Comparison of ENCODE assay signal across 8 mouse cellular contexts in genomic region chr1:88705799-88706198, GRCm38 (mm10). TPM values are rescaled to one million over a fixed set of nuclear protein-coding genes. Genes with fewer than 3 reads are reported as not detected.
DNase-seq lines count a peak whose midpoint lies in the region; ATAC-seq and TF ChIP-seq lines count a peak whose summit lies in the region.

No protein-coding gene starts in this region.

- H3K4me2 ChIP-seq in forebrain, postnatal 0 days (ENCODE audit: low read depth), result no peak overlapping the region; the same call in 1 of the 2 replicates

- 0 out of 2 replicates have a peak overlapping the region, but pooled peaks have one; percentile 50 for H3K27ac ChIP-seq in forebrain, postnatal 0 days (ENCODE audit: low read depth, low read length)
- H3K27ac ChIP-seq in hindbrain, embryonic 10.5 days, result peak overlapping the region; percentile 69

- peak; percentile 13 for DNase-seq in G1E (ENCODE audit: low spot score)
- peak; percentile 94 to 96 for DNase-seq in cerebellum, adult 18-20 months
- peak; percentile 98 for DNase-seq in forebrain, postnatal 0 days
- peak; percentile 93 for DNase-seq in hindbrain, embryonic 10.5 days (ENCODE audit: low spot score)
- peak; percentile 91 for DNase-seq in layer of hippocampus, adult 9-10 months (ENCODE audit: low spot score)
- peak; percentile 95 for DNase-seq in lung, postnatal 10 days
- DNase-seq in ovary, postnatal 36 days (ENCODE audit: low spot score), result peak; percentile 89
- peak; percentile 92 for DNase-seq in thymus, postnatal 14 days

- no peak for ATAC-seq in G1E (ENCODE audit: extremely low read depth, insufficient number of reproducible peaks, low FRiP score, poor library complexity, severe bottlenecking)
- peak; percentile 79 for ATAC-seq in forebrain, postnatal 0 days

- H3K9ac ChIP-seq in forebrain, postnatal 0 days, result peak overlapping the region; percentile 28; the same call in 1 of the 2 replicates

- peak; percentile 26; the same call in 1 of the 2 replicates for TF ChIP-seq CTCF in G1E (IDR thresholded peaks at IDR 0.05; ENCODE audit: low read depth, low read length)
- peak; percentile 100 for TF ChIP-seq CTCF in forebrain, postnatal 0 days (IDR thresholded peaks at IDR 0.05; ENCODE audit: low read depth)

- no peaks in the 10 kb centered on the region for H3K4me1 ChIP-seq in G1E (ENCODE audit: insufficient read depth, low read depth, low read length)
- H3K4me1 ChIP-seq in forebrain, postnatal 0 days (ENCODE audit: insufficient read depth), result peaks cover 14% of the 10 kb centered on the region
- H3K4me1 ChIP-seq in hindbrain, embryonic 10.5 days (replicated peaks), result peaks cover 40% of the 10 kb centered on the region

- no peaks in the 10 kb centered on the region for H3K27me3 ChIP-seq in G1E (ENCODE audit: insufficient read depth, low read length)
- H3K27me3 ChIP-seq in forebrain, postnatal 0 days (ENCODE audit: insufficient read depth, low read length), result no peaks in the 10 kb centered on the region
- peaks cover 22% of the 10 kb centered on the region for H3K27me3 ChIP-seq in hindbrain, embryonic 10.5 days (ENCODE audit: insufficient read depth, poor library complexity, severe bottlenecking)

- no peaks in the 10 kb centered on the region for H3K36me3 ChIP-seq in G1E (replicated peaks)
- H3K36me3 ChIP-seq in forebrain, postnatal 0 days (ENCODE audit: insufficient read depth), result no peaks in the 10 kb centered on the region
- H3K36me3 ChIP-seq in hindbrain, embryonic 10.5 days, result no peaks in the 10 kb centered on the region

- no peak overlapping the region for H3K4me3 ChIP-seq in G1E (ENCODE audit: low read depth, low read length)
- H3K4me3 ChIP-seq in forebrain, postnatal 0 days (ENCODE audit: low read depth, low read length), result no peak overlapping the region
- H3K4me3 ChIP-seq in hindbrain, embryonic 10.5 days, result peak overlapping the region; percentile 14; the same call in 1 of the 2 replicates

- H3K9me3 ChIP-seq in G1E (replicated peaks), result peaks cover 17% of the 10 kb centered on the region
- no peaks in the 10 kb centered on the region for H3K9me3 ChIP-seq in forebrain, postnatal 0 days (ENCODE audit: low read length)
- H3K9me3 ChIP-seq in hindbrain, embryonic 10.5 days, result no peaks in the 10 kb centered on the region

- WGBS in forebrain, postnatal 0 days, result 1% methylated on average over 15 of the region's 15 CpGs
- WGBS in hindbrain, embryonic 10.5 days, result 2% methylated on average over 15 of the region's 15 CpGs

RNA-seq across cellular contexts. Expression of gene Arl4c, which starts 3.8 kb away (rescaled TPM):
- total RNA-seq in G1E (2014; fragmentation: Nextera tagmentation) (not detected in 2 replicates), G1E (2017) (0.11 TPM in 1 of 2 replicates, not detected in the other)
- 0.02 TPM in 1 of 2 replicates, not detected in the other for polyA plus RNA-seq in G1E (2012)
- 95.6 and 106 TPM in 2 replicates for total RNA-seq in forebrain, postnatal 0 days (2014; rRNA removed)
- polyA plus RNA-seq in forebrain, postnatal 0 days (2015; fragmentation: Nextera tagmentation; extraction: Ambion mirVana), result 30.2 and 40.2 TPM in 2 replicates
- polyA plus RNA-seq in hindbrain, embryonic 10.5 days (2016; fragmentation: Nextera tagmentation; extraction: Ambion mirVana), result 18.5 and 22.2 TPM in 2 replicates

Comparison
In these comparisons a context has a peak if more than half of its experiments do, and no peak if none do; other contexts are left out.
1. DNase-seq: peak in every context shown above with its lines; median percentile 98 in forebrain, postnatal 0 days; 95 in cerebellum, adult 18-20 months; 95 in lung, postnatal 10 days; 93 in hindbrain, embryonic 10.5 days; 92 in thymus, postnatal 14 days; 91 in layer of hippocampus, adult 9-10 months; 89 in ovary, postnatal 36 days; 13 in G1E.
2. RNA of gene Arl4c, which starts 3.8 kb away (polyA plus RNA-seq): 30.2 to 40.2 TPM in forebrain, postnatal 0 days and 18.5 to 22.2 TPM in hindbrain, embryonic 10.5 days; 0.02 TPM in G1E; every median in the first group is over 10 times any median in the second.